ENCODE assay signal across 17 mouse cellular contexts in genomic region chr9:118794668-118795067, GRCm38 (mm10).
DNase-seq lines count a peak whose midpoint lies in the region; ATAC-seq and TF ChIP-seq lines count a peak whose summit lies in the region.
"Had no signal": no experiment of that assay in that cellular context is flagged by ENCODE, and none has a peak within 500 bp of the region (broad histone marks: within the 10 kb centered on the region; RNA-seq: fewer than 3 reads in every experiment).

No protein-coding gene starts in this region.

- no peaks in the 10 kb centered on the region for H3K27me3 ChIP-seq in midbrain, embryonic 10.5 days (ENCODE audit: low read depth, poor library complexity, severe bottlenecking)
- H3K27me3 ChIP-seq in midbrain, embryonic 16.5 days (ENCODE audit: control insufficient read depth, insufficient read depth, low read depth, low read length), result no peaks in the 10 kb centered on the region
- no peaks in the 10 kb centered on the region for H3K27me3 ChIP-seq in embryonic facial prominence, embryonic 10.5 days (replicated peaks; ENCODE audit: low read depth, poor library complexity, severe bottlenecking)
- no peaks in the 10 kb centered on the region for H3K27me3 ChIP-seq in limb, embryonic 10.5 days (ENCODE audit: low read depth, poor library complexity, severe bottlenecking)
- H3K27me3 ChIP-seq: heart, embryonic 12.5 days; liver, embryonic 13.5 days; lung, embryonic 15.5 days; neural tube, embryonic 13.5 days had no signal

- ATAC-seq in midbrain, embryonic 16.5 days, result no peak

- no peak overlapping the region for H3K4me2 ChIP-seq in midbrain, embryonic 16.5 days (ENCODE audit: low read length)
- H3K4me2 ChIP-seq: heart, embryonic 12.5 days; liver, embryonic 13.5 days; lung, embryonic 15.5 days; neural tube, embryonic 13.5 days had no signal

- H3K36me3 ChIP-seq in midbrain, embryonic 10.5 days, result no peaks in the 10 kb centered on the region
- no peaks in the 10 kb centered on the region for H3K36me3 ChIP-seq in midbrain, embryonic 16.5 days (ENCODE audit: control insufficient read depth, insufficient read depth, low read length)
- H3K36me3 ChIP-seq in embryonic facial prominence, embryonic 10.5 days (replicated peaks), result no peaks in the 10 kb centered on the region
- H3K36me3 ChIP-seq in limb, embryonic 10.5 days, result 0 out of 2 replicates have a peak, but pooled peaks cover 5% of the 10 kb centered on the region
- H3K36me3 ChIP-seq: heart, embryonic 12.5 days; liver, embryonic 13.5 days; lung, embryonic 15.5 days; neural tube, embryonic 13.5 days had no signal

- TF ChIP-seq CTCF in left cerebral cortex, adult 2 months (IDR thresholded peaks at IDR 0.05), result no peak

- no peak overlapping the region for H3K9ac ChIP-seq in midbrain, embryonic 16.5 days (ENCODE audit: low read depth, low read length)
- H3K9ac ChIP-seq: heart, embryonic 12.5 days; liver, embryonic 13.5 days; lung, embryonic 15.5 days; neural tube, embryonic 13.5 days had no signal

- 0 out of 2 replicates have a peak overlapping the region, but pooled peaks have one; percentile 23 for H3K27ac ChIP-seq in midbrain, embryonic 10.5 days (replicated peaks)
- H3K27ac ChIP-seq in midbrain, embryonic 16.5 days (ENCODE audit: low read length), result no peak overlapping the region
- peak overlapping the region; percentile 70 for H3K27ac ChIP-seq in embryonic facial prominence, embryonic 10.5 days (replicated peaks)
- H3K27ac ChIP-seq in limb, embryonic 10.5 days, result peak overlapping the region; percentile 76
- no peak overlapping the region for H3K27ac ChIP-seq in left cerebral cortex, adult 2 months
- H3K27ac ChIP-seq: liver, embryonic 13.5 days; lung, embryonic 15.5 days; neural tube, embryonic 13.5 days had no signal

- H3K4me1 ChIP-seq in midbrain, embryonic 10.5 days, result peaks cover 23% of the 10 kb centered on the region
- peaks cover 7% of the 10 kb centered on the region for H3K4me1 ChIP-seq in midbrain, embryonic 16.5 days (ENCODE audit: control insufficient read depth, insufficient read depth, low read length)
- peaks cover 31% of the 10 kb centered on the region for H3K4me1 ChIP-seq in embryonic facial prominence, embryonic 10.5 days
- H3K4me1 ChIP-seq in limb, embryonic 10.5 days, result peaks cover 34% of the 10 kb centered on the region
- H3K4me1 ChIP-seq: lung, embryonic 15.5 days had no signal

- no peak for DNase-seq in midbrain, embryonic 10.5 days (ENCODE audit: low spot score)
- DNase-seq in embryonic facial prominence, embryonic 10.5 days (ENCODE audit: low spot score), result peak; percentile 65
- no peak for DNase-seq in limb, embryonic 10.5 days (ENCODE audit: low spot score)
- peak; percentile 13 for DNase-seq in yolk sac, embryonic 10.5 days (ENCODE audit: low spot score)
- DNase-seq in left cerebral cortex, adult 2 months (ENCODE audit: extremely low spot score in 1 of 2, low spot score in 2 of 2), result no peak
- no peak for DNase-seq in kidney, adult 18-20 months
- DNase-seq in spleen, adult 12 weeks (ENCODE audit: low spot score), result no peak
- DNase-seq: adrenal gland, postnatal 25 days; cerebellum, adult 18-20 months; cerebellum, postnatal 36 days; kidney, adult 8-10 months; kidney, postnatal 25 days; liver, embryonic 13.5 days had no signal

- 63% methylated on average over 2 of the region's 2 CpGs for WGBS in midbrain, embryonic 10.5 days
- WGBS in midbrain, embryonic 16.5 days, result 67% methylated on average over 2 of the region's 2 CpGs
- WGBS in embryonic facial prominence, embryonic 10.5 days, result 49% methylated on average over 2 of the region's 2 CpGs
- WGBS in limb, embryonic 10.5 days, result 47% methylated on average over 2 of the region's 2 CpGs

- no peaks in the 10 kb centered on the region for H3K9me3 ChIP-seq in midbrain, embryonic 10.5 days (replicated peaks)
- H3K9me3 ChIP-seq in midbrain, embryonic 16.5 days (replicated peaks; ENCODE audit: control insufficient read depth, low read length, poor library complexity, severe bottlenecking), result no peaks in the 10 kb centered on the region
- no peaks in the 10 kb centered on the region for H3K9me3 ChIP-seq in embryonic facial prominence, embryonic 10.5 days
- no peaks in the 10 kb centered on the region for H3K9me3 ChIP-seq in limb, embryonic 10.5 days (replicated peaks)
- H3K9me3 ChIP-seq: heart, embryonic 12.5 days; liver, embryonic 13.5 days; lung, embryonic 15.5 days; neural tube, embryonic 13.5 days had no signal

- H3K4me3 ChIP-seq in midbrain, embryonic 10.5 days, result no peak overlapping the region
- no peak overlapping the region for H3K4me3 ChIP-seq in midbrain, embryonic 16.5 days (ENCODE audit: low read depth, low read length)
- no peak overlapping the region for H3K4me3 ChIP-seq in embryonic facial prominence, embryonic 10.5 days
- no peak overlapping the region for H3K4me3 ChIP-seq in limb, embryonic 10.5 days
- no peak overlapping the region for H3K4me3 ChIP-seq in left cerebral cortex, adult 2 months
- H3K4me3 ChIP-seq: heart, embryonic 12.5 days; liver, embryonic 13.5 days; lung, embryonic 15.5 days; neural tube, embryonic 13.5 days had no signal

- intact Hi-C loops in left cerebral cortex, adult 2 months (cut with DNase I), result no loop called here

Comparison
In these comparisons a context has a peak if more than half of its experiments do, and no peak if none do; other contexts are left out.
1. H3K27ac ChIP-seq: peak in midbrain, embryonic 10.5 days (single experiment), embryonic facial prominence, embryonic 10.5 days (single experiment) and limb, embryonic 10.5 days (single experiment); none in midbrain, embryonic 16.5 days (single experiment) and left cerebral cortex, adult 2 months (single experiment).
2. DNase-seq: peak in embryonic facial prominence, embryonic 10.5 days (single experiment) and yolk sac, embryonic 10.5 days (single experiment); none in midbrain, embryonic 10.5 days (single experiment), limb, embryonic 10.5 days (single experiment), left cerebral cortex, adult 2 months (0 of 2), kidney, adult 18-20 months (single experiment) and spleen, adult 12 weeks (single experiment).